ENCODE assay signal across 8 mouse cellular contexts in the genomic region with DNA sequence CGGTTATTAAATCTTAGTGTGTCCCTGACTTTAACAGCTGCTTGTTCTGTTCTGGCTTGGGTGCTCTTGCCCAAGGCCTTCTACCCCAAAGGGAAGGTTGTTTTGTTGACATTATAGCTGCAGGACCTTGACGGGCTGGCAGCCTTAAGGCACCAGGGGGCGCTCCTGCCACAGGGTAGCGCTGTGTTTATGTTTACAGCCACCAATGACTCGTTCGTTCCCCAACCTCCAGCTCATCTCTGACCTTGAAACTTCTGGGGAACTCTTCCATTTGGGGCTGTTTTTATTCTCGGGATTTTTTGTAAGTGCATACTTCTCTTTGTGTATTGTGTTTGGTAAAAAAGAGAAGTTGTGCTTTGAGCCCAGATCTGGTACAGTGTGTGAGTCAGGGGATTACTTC. TPM values are rescaled to one million over a fixed set of nuclear protein-coding genes. Genes with fewer than 3 reads are reported as not detected.
DNase-seq lines count a peak whose midpoint lies in the region; ATAC-seq lines count a peak whose summit lies in the region.

No protein-coding gene starts in this region.

- peaks cover 46% of the 10 kb centered on the region for H3K36me3 ChIP-seq in heart, embryonic 14.5 days (ENCODE audit: control insufficient read depth, insufficient read depth, low read length)
- peaks cover 55% of the 10 kb centered on the region for H3K36me3 ChIP-seq in liver, embryonic 12.5 days
- peaks cover 6% of the 10 kb centered on the region for H3K36me3 ChIP-seq in splenic B cell, adult 2 months (ENCODE audit: control insufficient read depth, insufficient read depth, low read length, poor library complexity, severe bottlenecking)

- H3K9ac ChIP-seq in heart, embryonic 14.5 days (ENCODE audit: low read length): peak overlapping the region; percentile 83; the same call in 1 of the 2 replicates
- H3K9ac ChIP-seq in liver, embryonic 12.5 days: peak overlapping the region; percentile 85

- WGBS in heart, embryonic 14.5 days: under 1% methylated on average over 7 of the region's 7 CpGs
- 1% methylated on average over 7 of the region's 7 CpGs for WGBS in liver, embryonic 12.5 days (ENCODE audit: insufficient replicate concordance)

- no peaks in the 10 kb centered on the region for H3K9me3 ChIP-seq in heart, embryonic 14.5 days (ENCODE audit: control insufficient read depth, low read length)
- no peaks in the 10 kb centered on the region for H3K9me3 ChIP-seq in liver, embryonic 12.5 days (replicated peaks)

- peak; percentile 40 for ATAC-seq in CD4-positive, CD25-positive, alpha-beta regulatory T cell, adult 4 months
- ATAC-seq in heart, embryonic 14.5 days (ENCODE audit: insufficient number of reproducible peaks, insufficient read depth, low FRiP score, low read depth): no peak
- ATAC-seq in liver, embryonic 12.5 days: peak; percentile 47

- H3K27me3 ChIP-seq in heart, embryonic 14.5 days (ENCODE audit: control insufficient read depth, insufficient read depth, low read length): no peaks in the 10 kb centered on the region
- no peaks in the 10 kb centered on the region for H3K27me3 ChIP-seq in liver, embryonic 12.5 days (replicated peaks)
- no peaks in the 10 kb centered on the region for H3K27me3 ChIP-seq in splenic B cell, adult 2 months (ENCODE audit: control insufficient read depth, insufficient read depth, low read length, poor library complexity, severe bottlenecking)

- H3K4me3 ChIP-seq in heart, embryonic 14.5 days (ENCODE audit: control insufficient read depth in 1 of 2, insufficient read depth in 1 of 2, low read depth in 1 of 2, low read length in 2 of 2): peak overlapping the region; percentile 66 to 96
- H3K4me3 ChIP-seq in liver, embryonic 12.5 days: peak overlapping the region; percentile 98

- peaks cover 6 to 21% of the 10 kb centered on the region in 2 experiments for H3K4me1 ChIP-seq in heart, embryonic 14.5 days (ENCODE audit: control insufficient read depth in 2 of 2, insufficient read depth in 2 of 2, low read length in 2 of 2)
- H3K4me1 ChIP-seq in liver, embryonic 12.5 days: peaks cover 44% of the 10 kb centered on the region

- peak overlapping the region; percentile 95 for H3K4me2 ChIP-seq in heart, embryonic 14.5 days (ENCODE audit: low read length)
- H3K4me2 ChIP-seq in liver, embryonic 12.5 days: peak overlapping the region; percentile 77

- no peak overlapping the region; a peak in 1 of 4 replicates for H3K27ac ChIP-seq in heart, embryonic 14.5 days (replicated peaks in 1 of 2; ENCODE audit: control insufficient read depth in 1 of 2, insufficient read depth in 1 of 2, low read depth in 2 of 2, low read length in 2 of 2)
- H3K27ac ChIP-seq in liver, embryonic 12.5 days: peak overlapping the region; percentile 91

- peak; percentile 12 for DNase-seq in brain, embryonic 18.5 days (ENCODE audit: low read depth, low spot score)
- DNase-seq in fibroblast of lung, adult 2 months (ENCODE audit: low read depth): peak; percentile 64
- DNase-seq in kidney, postnatal 10 days: peak; percentile 95
- DNase-seq in naive thymus-derived CD4-positive, alpha-beta T cell, adult 2 months (ENCODE audit: low read depth): peak; percentile 94
- DNase-seq in splenic B cell, adult 2 months (ENCODE audit: low read depth, low spot score): peak; percentile 93

RNA-seq across cellular contexts. Expression of a gene that starts 1.1 kb away (rescaled TPM):
- polyA plus RNA-seq in CD4-positive, CD25-positive, alpha-beta regulatory T cell, adult 4 months (2017; shearing (Covaris generic)): 10 to 100 TPM in 1 of 2 experiments, 1 to 10 TPM in 1; 7.1 to 10.8 TPM
- polyA plus RNA-seq in heart, embryonic 14.5 days (2014; fragmentation: Nextera tagmentation; extraction: Ambion mirVana): 128 and 132 TPM in 2 replicates
- polyA plus RNA-seq in liver, embryonic 12.5 days (2016; fragmentation: Nextera tagmentation; extraction: Ambion mirVana): 109 and 112 TPM in 2 replicates

RNA-seq across cellular contexts. Expression of a gene that starts 1.4 kb away (rescaled TPM):
- 10 to 100 TPM; 13.6 to 15.4 TPM for polyA plus RNA-seq in CD4-positive, CD25-positive, alpha-beta regulatory T cell, adult 4 months (2017; shearing (Covaris generic))
- polyA plus RNA-seq in heart, embryonic 14.5 days (2014; fragmentation: Nextera tagmentation; extraction: Ambion mirVana): 25.9 and 27.7 TPM in 2 replicates
- polyA plus RNA-seq in liver, embryonic 12.5 days (2016; fragmentation: Nextera tagmentation; extraction: Ambion mirVana): 39.9 and 40.4 TPM in 2 replicates

RNA-seq across cellular contexts. Expression of a gene that starts 26.7 kb away (rescaled TPM):
- polyA plus RNA-seq in CD4-positive, CD25-positive, alpha-beta regulatory T cell, adult 4 months (2017; shearing (Covaris generic)): not detected
- 6.1 and 7.8 TPM in 2 replicates for polyA plus RNA-seq in heart, embryonic 14.5 days (2014; fragmentation: Nextera tagmentation; extraction: Ambion mirVana)
- polyA plus RNA-seq in liver, embryonic 12.5 days (2016; fragmentation: Nextera tagmentation; extraction: Ambion mirVana): 7.2 and 9.8 TPM in 2 replicates

RNA-seq across cellular contexts. Expression of a gene that starts 38.1 kb away (rescaled TPM):
- 1 to 10 TPM; 3.9 to 8.6 TPM for polyA plus RNA-seq in CD4-positive, CD25-positive, alpha-beta regulatory T cell, adult 4 months (2017; shearing (Covaris generic))
- polyA plus RNA-seq in heart, embryonic 14.5 days (2014; fragmentation: Nextera tagmentation; extraction: Ambion mirVana): 4.0 and 4.6 TPM in 2 replicates
- 2.9 and 3.3 TPM in 2 replicates for polyA plus RNA-seq in liver, embryonic 12.5 days (2016; fragmentation: Nextera tagmentation; extraction: Ambion mirVana)

RNA-seq across cellular contexts. Expression of a gene that starts 49.1 kb away (rescaled TPM):
- polyA plus RNA-seq in CD4-positive, CD25-positive, alpha-beta regulatory T cell, adult 4 months (2017; shearing (Covaris generic)): not detected
- polyA plus RNA-seq in heart, embryonic 14.5 days (2014; fragmentation: Nextera tagmentation; extraction: Ambion mirVana): not detected in 2 replicates
- polyA plus RNA-seq in liver, embryonic 12.5 days (2016; fragmentation: Nextera tagmentation; extraction: Ambion mirVana): not detected in 2 replicates

Comparison
In these comparisons a context has a peak if more than half of its experiments do, and no peak if none do; other contexts are left out.
1. DNase-seq: peak in every context shown above with its lines; median percentile 95 in kidney, postnatal 10 days; 94 in naive thymus-derived CD4-positive, alpha-beta T cell, adult 2 months; 93 in splenic B cell, adult 2 months; 64 in fibroblast of lung, adult 2 months; 12 in brain, embryonic 18.5 days.